Mouse (Mus musculus) layer of hippocampus, adult 8-10 months (tissue): Measurements from ENCODE around the gene Ankrd35. TPM values are rescaled to one million over a fixed set of nuclear protein-coding genes. Genes with fewer than 3 reads are reported as not detected.
"Not testable (repeated sequence)": the region's sequence is repeated elsewhere in the genome, so short reads cannot be mapped to it uniquely, and the experiment has no call there.

Experiments
- DNase-seq, 2 experiments: peaks; one replicate each; pipeline ENCODE4 v3.0.0; 2022; ENCODE audit warnings: low spot score in 2 of 2
- total RNA-seq, 4 experiments: library from RNA; stranded (reverse); gene quantifications; 2 replicates each; pipeline ENCODE4 v1.2.4; 2022

Ankrd35 gene
- total RNA-seq, 4 experiments from 2014 or later, result 5.9 to 8.7 (median 6.7) TPM

DNA sequence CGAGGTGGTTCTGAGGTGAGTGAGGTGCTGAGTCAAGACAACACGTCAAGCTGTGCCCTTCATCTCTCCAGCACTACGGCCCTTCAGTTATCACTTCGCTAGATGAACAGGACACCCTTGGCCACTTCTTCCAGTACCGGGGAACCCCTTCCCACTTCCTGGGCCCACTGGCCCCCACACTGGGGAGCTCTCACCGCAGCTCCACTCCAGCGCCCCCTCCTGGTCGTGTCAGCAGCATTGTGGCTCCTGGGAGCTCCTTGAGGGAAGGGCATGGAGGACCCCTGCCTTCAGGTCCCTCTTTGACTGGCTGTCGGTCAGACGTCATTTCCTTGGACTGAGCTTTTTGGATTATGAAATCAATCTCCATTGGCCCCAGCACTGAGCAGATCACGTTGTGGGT lies 34.8 kb downstream of the Ankrd35 start:
- no peak for DNase-seq

DNA sequence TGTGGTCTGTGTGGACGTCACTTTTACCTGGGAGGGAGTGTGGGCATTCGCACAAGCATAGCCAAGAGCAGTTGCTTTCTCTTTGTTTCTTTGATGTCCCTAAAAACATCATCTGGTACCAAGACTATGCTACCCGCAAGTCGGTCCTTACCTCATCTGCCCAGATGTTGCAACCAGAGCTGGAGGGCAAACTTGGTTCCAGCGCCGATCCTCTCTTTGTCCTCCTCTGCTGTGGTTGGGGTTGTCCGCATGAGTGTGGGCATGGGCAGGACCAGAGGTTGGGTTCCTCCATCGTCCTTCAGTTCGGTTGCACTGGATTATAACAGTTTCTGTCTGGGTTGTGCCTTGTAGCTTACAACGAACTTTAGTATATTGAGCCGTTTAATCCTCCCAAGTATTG lies 36.3 kb downstream of the Ankrd35 start:
- DNase-seq, result no peak

DNA sequence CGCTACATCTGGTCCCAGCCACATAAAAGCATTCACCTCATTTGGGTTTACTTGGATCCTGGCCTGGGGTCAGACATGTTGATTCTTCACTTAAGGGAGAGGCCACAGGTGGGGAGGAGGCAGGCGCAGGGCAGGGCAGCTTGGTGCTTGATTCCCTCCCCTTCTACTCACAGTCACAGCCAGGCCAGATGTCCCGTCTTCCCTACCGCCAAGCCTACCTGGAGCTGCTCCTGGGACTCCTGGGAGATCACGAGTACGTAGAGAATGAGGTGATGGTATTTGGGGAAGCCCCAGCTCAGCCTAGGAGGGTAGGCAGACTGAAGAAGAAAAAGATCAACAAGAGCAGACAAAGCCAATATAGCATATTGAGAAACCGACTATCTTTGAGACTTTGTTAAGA lies 37.1 kb downstream of the Ankrd35 start:
- no peak for DNase-seq

DNA sequence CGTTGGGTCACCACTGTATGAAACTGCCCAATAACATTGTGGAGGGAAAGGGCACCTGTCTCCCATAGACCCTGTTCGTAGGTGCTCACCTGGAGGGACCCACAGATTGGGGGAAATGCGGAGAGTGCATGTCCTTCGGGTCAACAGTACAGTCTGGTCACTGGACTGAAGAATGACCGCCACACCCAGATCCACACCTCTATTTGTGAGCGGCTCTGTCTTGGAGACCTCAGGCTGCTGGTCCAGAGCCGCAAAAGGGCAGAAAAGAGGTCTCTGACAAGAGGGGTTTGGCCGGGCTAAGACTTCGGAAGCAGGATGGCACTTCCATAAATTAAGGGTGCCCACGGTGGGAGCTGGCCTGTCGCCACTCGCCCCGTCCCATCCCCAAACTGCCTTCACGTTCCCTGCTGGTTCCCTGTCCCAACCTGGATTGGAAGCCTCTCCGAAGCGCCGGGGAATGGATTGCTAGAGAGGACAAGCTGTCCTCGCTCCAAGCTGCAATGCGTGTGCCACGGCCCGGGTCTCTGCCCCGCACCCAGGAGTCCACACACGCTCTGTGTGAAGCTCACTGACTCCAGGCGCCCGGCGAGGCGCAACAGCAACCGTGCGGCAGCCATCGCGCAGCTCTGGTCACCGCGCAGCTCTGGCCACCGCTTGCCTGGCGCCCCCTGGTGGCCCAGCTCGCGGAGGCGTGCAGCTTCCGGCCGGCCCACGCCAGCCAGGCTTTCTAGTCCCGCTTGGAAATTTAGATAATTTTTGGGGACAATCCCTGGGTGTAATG lies 38.2 kb downstream of the Ankrd35 start, which contains the start of gene Nudt17:
Nudt17 (minus strand) TSS at position 660 of the 781 bp plus-strand sequence.
- peak; percentile 49 to 83 for DNase-seq

DNA sequence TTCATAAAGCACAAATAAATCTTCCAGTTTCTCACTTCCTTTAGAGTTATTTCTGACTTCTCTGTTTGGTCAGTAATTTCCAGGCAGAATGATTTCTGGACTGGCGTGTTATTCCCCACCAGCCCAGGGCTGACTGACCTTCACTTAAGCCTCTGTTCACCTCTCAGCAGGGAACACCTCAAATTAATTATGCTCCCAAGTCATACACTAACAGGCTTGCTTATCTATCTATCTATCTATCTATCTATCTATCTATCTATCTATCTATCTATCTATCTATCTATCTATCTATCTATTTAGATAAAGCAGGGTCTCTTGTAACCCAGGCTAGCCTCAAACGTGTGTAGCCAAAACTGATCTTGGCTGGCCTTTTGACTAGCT lies 38.7 kb downstream of the Ankrd35 start:
- DNase-seq, result no peak

DNA sequence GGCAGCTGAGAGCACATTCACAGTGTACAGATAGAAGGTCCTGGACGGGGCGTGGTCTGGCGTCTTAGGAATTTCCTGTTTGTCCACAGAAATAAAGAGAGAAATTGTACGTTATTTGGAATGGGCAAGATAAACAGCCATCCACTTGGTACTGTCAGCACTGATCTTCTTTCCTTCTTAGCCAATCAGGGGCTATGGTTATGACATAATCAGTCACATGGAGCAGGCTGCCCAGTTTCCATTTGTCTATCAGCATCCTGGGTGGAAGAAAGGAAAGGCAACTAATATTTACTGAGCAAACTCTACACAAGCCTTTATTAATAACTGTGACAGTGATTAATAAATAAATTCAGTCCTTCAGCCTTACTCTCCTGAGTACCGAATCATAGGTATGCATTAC lies 44.4 kb downstream of the Ankrd35 start:
- no peak for DNase-seq

DNA sequence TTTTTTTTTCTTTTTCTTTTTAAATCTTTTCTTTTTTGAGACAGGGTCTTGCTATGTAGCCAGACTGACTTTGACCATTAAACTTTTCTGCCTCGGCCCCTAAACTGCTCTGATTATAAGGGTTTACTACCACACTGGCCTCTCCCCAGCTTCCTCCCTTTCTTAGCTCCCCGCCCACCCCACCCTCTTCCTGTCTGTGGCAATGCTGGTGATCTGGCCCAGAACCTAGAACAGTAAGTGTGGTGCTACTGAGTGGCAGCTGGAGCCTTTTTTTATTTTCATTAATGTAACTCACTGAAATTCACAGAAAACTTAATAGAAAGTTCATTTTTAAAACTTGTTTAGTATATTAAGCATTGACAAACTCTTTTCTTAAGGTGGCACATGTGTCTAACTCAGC lies 45.9 kb downstream of the Ankrd35 start:
- DNase-seq, result no peak

DNA sequence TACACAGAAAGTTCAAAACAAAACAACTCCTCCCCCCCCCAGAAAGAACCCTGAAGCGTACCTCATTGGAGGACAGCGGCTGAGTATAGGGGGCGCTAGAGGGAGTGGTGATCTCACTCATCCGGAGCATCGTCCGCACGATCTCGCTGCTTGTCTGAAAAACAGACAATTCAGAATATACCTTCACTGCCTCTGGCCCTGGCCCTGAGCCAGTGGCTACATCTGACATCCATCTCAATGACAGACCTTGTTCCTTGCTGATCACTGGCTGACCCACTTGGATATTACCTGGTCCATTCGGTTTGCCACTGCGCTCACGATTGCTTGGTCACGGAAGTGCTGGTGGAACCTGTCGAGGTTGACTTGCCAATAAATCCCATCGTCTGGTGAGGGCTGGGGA lies 49.2 kb downstream of the Ankrd35 start:
- DNase-seq, result peak in 1 of 2 experiments; percentile 60

DNA sequence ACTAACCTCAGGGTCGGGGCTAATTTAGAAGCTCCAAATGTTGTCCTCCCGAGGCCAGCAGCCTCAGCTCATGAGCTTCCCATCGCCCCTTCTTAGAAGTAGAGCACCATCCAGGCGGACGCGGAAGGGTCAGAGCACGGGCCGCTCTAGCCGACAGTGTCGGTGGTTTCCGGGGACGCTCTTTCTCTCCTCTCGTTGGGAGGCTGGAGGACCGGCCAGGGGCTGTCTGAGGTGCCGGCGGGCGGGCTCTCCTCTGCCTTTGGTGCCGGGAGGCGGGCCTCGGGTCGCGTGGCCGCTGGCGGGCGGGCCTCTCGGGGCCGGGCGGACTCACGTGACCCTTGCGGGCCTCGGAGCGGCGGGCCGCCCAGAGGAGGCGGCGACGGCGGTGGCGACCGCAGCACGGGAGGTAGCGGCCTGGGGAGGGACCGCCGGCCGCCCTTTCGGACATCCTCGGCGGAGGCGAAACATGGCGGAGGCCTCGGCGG lies 57.5 kb downstream of the Ankrd35 start, which contains the start of the genes Polr3c and Rnf115:
Polr3c (minus strand) TSS at position 286 of the 485 bp plus-strand sequence.
Rnf115 (plus strand) TSS at position 322 of the 485 bp plus-strand sequence.
- peak; percentile 93 for DNase-seq

DNA sequence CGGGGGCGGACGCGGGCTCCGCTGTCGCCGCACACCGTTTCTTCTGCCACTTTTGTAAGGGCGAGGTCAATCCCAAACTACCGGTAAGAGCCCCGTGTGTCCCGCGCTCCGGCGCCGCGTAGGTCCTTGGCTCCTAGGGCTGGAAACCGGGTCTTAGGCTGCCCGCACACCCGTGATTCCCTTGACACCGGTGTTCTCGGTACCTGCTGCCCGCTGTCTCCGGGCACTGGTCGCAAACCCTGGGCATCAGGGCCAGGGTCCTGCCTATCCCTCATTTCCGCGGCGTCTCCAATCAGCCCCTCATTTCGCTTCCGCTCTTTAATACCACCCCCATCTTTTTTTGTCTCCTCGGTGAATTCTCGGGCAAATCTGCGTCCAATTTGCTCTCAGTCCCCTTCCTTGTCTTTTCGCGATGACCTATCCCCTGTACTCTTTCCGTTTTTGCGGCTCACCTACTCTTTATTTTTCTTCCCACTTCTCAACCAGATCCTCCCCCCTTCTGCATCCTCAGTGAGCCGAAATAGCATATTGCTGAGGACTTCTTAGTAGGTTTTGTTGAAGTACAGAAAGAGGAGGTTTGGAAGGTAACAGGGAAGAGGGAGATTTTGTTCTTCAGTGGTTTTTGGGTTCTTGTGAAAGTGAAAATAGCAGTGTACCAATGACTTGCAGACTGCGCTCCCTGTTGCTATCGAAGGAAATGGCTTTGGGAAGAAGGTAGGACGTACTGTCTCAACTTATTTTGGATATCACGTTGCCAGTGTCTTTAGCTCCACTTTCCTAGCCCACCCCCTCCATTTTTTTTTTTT lies 58.1 kb downstream of the Ankrd35 start:
- no peak for DNase-seq

DNA sequence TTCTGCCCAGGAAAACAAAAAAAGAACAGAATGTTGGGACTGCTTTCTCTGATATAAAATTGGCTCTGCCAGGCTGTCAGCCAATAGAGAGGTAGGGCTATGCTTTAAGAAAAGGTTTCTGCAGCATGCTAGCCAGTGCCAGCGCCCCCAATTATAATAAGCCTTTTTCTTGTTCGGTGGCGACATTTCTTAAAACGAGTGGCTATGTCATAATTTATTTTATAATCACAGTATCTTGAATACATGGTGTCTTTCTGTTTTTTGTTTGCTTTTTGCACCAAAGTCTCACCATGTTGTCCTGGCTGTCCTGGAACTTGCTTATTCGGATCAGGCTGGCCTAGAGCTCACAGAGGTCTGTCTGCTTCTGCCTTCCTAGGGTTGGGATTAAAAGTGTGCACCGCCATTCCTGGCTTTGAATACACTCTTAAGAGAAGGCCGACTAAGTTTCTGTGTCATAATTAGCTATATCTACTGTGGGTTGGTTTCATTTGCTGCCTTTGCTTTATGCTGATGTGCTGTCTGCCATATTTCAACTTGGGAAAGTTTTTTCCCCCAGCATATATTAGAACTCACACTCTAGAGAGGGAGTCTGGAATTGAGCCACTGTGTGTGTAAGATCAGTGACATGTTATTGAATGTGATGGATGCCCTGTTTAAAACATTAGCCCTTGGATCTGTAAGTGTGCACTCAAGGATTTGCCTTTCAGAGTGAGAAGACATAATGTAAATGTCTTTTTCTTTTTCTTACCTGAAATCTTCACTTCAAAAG lies 58.9 kb downstream of the Ankrd35 start:
- DNase-seq, result no peak

DNA sequence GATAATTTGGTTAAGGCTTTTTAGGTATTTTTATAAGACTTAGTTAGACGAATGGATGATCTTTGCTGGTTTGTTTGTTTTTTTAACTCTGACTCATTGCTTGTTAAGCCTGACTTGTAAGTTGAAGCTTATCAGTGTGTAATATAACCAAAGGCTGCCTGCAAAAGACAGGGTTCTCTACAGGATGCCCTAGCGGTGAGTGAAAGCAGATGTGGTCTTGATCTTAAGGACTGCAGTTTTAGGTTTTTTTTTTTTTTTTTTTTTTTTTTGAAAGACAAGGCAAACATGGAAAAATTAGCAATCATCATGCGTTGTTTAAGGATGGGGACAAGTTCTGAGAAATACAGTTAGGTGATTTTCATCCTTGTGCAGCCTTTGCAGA lies 59.5 kb downstream of the Ankrd35 start:
- DNase-seq, result no peak

DNA sequence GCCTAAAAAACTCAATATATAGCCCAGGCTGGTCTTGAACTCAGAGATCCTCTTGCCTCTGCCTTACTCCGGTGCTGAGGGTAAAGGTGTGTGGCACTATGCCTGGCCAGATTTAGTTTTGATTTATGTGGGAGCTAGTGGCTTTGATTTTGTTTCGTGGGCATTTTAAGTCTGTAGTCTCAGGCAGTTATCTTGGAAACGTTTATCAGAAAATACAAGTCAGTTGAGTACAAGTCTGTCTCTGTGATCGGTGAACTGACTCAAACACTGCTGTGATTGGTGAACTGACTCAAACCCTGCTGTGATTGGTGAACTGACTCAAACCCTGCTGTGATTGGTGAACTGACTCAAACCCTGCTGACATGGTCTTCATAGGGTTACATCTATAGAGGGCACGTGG lies 60.9 kb downstream of the Ankrd35 start:
- DNase-seq, result no peak

DNA sequence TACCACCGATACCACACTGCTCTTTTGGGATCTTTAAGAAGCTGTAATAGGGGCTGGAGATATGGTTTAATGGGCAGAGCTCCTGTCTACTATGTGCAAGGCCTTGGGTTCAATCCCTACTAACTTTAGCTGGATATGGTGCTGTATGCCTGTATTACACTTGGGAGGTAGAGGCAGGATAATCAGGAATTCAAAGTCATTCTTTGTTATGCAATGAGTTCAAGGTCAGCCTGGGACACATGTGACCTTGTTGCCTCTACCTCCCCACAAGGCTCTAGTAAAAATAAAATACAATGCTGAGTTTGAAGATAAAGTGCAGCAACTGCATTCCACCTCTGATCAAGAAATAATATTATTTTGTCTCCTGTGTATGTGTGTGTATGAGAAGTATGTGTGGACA lies 64.1 kb downstream of the Ankrd35 start:
- no peak for DNase-seq

DNA sequence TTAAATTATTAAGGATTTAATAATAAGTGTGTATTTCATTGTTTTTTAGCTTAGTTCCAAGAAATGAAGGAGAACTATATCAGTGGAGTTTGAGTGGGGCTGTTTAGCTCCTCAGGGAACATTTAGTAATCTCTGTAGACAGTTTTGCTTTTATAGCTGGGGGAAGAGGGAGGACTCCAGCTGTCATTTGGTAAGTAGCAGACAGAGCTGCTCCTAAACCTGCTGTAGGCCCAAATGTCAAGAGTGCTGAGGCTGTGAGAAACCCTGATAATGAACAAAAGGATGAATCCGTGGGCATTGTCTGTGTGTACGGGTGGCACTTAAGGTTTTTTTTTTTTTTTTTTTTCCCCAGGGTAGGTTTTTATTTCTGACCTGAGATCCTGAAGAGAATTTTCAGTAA lies 65.3 kb downstream of the Ankrd35 start:
- DNase-seq, result no peak

DNA sequence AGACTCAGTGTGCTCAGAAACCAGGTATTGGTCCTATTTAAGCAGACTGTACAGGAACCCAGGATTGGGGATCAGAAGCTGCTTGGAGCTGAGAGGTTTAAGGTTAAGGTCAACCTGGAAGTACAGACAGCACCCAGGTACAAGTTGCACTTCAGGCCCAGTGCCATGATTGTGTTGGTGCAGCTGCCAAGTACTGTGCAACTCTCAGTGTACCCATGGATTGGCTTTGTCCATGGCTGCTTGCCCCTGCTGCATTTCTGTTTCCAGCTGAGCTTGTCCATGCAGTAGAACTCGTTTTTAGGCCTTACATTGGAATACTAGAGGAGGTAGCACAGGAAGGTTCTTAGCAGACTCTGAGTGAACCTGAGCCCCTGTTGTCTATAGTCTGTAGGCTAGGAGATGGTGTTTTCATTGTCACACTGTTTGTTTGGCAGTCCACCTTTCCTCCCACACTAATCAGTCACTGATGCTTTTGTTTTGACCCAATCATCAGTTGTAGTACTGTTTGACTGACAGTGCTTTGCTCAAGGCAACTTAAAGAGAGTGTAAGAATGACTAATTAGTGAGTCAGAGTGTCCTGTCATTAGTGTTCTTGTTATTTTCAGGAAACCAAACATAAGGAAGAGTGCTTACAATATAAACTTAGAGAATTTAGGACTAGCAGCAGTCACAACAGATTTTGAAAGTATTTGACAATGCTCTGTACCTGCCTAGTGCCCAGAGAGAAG lies 67.2 kb downstream of the Ankrd35 start:
- DNase-seq, result no peak

DNA sequence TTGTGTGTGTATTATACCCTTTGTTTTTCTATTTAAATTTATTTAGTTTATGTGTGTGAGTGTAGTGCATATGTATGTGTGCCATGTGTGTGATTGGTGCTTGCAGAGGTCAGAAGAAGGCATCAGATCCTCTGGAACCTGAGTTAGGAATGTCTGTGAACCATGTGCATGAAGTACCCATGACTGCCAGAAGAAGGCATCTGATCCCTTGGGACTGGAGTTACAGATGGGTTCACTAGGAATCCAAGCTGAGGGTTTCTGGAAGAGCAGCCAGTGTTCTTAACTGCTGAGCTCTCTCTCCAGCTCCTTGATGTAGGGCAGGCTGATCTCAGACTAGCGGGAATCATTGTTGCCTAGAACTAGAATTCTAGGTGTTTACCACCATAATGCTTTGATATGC lies 68.1 kb downstream of the Ankrd35 start:
- DNase-seq, result no peak

DNA sequence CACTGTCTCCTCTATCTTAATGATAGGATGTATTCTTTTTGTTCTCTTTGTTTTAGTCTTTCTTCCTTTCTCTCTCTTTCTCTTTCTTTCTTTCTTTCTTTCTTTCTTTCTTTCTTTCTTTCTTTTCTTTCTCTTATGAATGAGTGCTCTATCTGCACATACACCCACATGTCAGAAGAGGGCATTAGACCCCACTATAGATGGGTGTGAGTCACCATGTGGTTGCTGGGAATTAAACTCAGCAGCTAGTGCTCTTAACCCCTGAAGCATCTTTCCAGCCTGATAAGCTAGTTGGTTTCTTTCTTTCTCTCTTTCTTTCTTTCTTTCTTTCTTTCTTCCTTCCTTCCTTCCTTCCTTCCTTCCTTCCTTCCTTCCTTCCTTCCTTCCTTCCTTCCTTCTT lies 70.3 kb downstream of the Ankrd35 start:
- not testable (repeated sequence) for DNase-seq
